Mouse (Mus musculus) frontal cortex, postnatal 14 days (tissue): ENCODE data around the gene Amhr2.

Experiments
- DNase-seq, 2 experiments: peaks; one replicate each; pipeline ENCODE4 v3.0.0; 2022; ENCODE audit warnings: low spot score in 2 of 2

The Amhr2 gene

GRCm38 (mm10) chr15:102470605-102471294, 25.6 kb downstream of the Amhr2 start:
- peak; percentile 66 to 67 for DNase-seq

DNA sequence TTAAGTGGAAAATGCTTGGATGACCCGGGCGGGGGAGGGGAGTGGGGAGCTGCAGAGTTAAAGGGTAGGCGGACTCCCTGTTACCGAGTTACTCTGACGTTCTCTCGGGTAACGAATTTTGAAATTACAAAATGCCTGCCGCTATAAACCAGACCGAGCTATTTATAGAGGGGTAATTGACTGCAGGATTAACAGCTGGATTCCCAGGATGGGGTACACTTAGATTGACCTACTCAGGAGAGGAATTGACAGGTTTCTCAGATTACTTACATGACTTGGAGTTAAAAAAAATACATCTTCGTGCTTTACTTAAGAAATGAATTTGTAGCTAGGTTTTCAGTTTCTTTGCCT, 26.1 kb downstream of the Amhr2 start:
- DNase-seq = no peak

GRCm38 (mm10) chr15:102471727-102472126, 26.6 kb downstream of the Amhr2 start:
- DNase-seq = no peak

GRCm38 (mm10) chr15:102473246-102473645, 28.1 kb downstream of the Amhr2 start:
- no peak for DNase-seq

DNA sequence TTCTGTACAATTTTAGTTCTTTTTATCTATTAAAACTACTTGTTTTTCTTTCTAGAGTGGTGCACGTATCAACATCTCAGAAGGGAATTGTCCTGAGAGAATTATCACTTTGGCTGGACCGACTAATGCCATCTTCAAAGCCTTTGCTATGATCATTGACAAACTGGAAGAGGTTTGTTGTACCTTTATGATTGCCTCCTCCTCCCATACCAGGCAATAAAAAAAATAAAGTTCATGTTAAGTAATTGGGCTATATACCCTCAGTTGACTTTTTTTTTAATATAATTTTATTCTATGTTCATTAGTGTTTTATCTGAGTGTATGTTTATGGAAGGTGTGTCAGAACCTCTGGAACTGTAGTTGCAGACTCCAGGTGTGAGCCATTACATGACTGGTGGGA, 29.4 kb downstream of the Amhr2 start:
- no peak for DNase-seq

- DNase-seq = no peak
These were observed 38.0 kb downstream of the Amhr2 start for GRCm38 (mm10) chr15:102483136-102483535.

- no peak for DNase-seq
These were observed 40.7 kb downstream of the Amhr2 start for GRCm38 (mm10) chr15:102485853-102486252.

GRCm38 (mm10) chr15:102487664-102488063, 42.5 kb downstream of the Amhr2 start:
- no peak for DNase-seq

GRCm38 (mm10) chr15:102498322-102498721, 53.2 kb downstream of the Amhr2 start:
- no peak for DNase-seq

- no peak for DNase-seq
These were observed 54.2 kb downstream of the Amhr2 start for GRCm38 (mm10) chr15:102499370-102499769.

- DNase-seq = no peak
These were observed 54.7 kb downstream of the Amhr2 start for GRCm38 (mm10) chr15:102499851-102500250.

GRCm38 (mm10) chr15:102500479-102500878, 55.3 kb downstream of the Amhr2 start:
- DNase-seq = no peak

- no peak for DNase-seq
These were observed 56.1 kb downstream of the Amhr2 start for GRCm38 (mm10) chr15:102501084-102501814.

DNA sequence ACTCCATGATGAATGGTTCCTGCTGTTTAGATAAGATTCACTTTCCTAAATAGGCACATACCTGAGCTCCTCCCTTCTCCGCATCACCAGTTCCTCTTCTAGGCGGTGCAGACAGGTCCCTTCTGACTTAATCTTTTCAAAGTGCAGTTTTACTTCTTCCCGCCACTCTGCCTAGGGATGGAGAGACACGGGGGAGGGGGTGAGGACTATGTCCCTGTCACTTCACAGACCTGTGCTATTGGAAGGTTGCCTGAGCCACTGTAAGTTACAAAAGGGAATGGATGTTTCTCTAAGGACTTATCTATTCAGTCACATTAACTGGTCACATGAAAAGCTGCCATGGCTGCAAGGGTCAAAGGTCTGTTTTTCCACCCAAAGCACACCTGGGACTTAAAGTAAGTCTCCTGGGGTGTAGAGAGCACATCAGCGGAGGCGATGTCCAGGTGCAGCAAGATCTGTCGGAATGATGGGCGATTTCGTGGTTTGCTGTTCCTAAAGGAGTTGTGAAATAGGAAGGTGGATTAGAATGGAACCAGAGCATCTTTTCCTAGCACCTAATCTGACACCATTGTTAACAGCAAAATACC, 57.2 kb downstream of the Amhr2 start:
- DNase-seq = no peak

DNA sequence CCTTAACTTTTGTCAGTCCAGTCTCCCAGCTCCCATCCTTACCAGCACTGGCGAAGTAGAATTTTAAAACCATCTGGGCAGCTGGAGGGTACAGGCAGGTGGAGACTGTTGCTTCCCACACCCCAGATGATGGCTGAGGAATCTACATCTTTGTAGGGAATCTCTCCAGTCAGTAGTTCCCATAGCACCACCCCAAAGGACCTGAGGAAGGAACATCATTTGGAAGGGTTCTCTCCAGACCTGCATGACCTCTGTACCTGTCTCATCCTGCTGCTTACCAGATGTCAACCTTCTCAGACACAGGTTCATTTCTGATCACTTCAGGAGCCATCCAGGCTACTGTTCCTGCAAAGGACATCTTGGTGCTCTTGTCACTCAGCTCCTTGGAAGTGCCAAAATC, 58.3 kb downstream of the Amhr2 start, which contains the start of gene Gm10337:
Gene Gm10337 (plus strand): TSS at position 276 of the 400 bp plus-strand sequence.
- no peak for DNase-seq
